Mouse (Mus musculus) retina, embryonic 14.5 days (tissue): Measurements from ENCODE around the gene Pdpk1.

Experiments
- DNase-seq: peaks from one replicate; pipeline ENCODE4 v3.0.0-alpha.2; 2015; ENCODE audit warnings: low spot score

Pdpk1 gene

DNA sequence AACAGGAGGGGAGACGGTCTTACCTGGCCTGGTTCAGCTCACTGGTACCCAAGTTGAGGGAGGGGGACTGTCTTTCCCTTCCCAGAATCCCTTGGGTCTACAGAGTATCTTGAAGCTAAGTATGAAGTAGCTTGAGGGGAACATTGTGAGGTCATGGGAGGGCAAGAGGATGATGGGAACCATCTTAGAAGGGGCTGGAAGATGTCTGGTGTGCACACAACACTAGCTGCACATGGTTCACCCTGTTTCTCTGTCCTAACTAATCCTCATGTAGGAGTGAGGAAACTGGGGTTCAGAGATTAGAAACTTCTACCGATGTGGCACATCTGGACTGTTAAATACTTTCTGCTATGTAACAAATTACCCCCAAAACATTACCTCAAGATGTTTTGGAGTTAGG lies at the start of gene Pdpk1:
Gene Pdpk1, minus strand, starts transcription at position 101 of the 400 bp plus-strand sequence.
- DNase-seq = no peak

DNA sequence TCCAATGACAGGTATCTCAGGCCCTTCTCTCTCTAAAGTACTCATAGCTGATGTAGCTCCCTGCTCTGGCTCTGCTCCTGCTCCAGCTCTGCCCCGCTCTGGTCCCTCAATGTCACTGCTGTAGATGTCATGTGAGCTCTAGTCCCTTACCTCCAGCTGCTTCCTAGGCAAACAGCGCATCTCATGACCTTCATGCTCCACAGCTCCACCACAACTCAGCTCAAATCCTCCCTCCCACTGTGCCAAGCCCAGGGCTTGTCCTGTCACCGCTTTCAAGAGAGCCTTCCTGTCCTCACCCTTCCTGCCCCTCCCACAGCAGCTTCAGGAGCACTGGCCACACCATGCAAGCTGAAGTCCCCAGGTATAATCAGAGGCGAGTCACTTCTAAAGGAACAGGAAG lies 49.0 kb upstream of the Pdpk1 start:
- no peak for DNase-seq

DNA sequence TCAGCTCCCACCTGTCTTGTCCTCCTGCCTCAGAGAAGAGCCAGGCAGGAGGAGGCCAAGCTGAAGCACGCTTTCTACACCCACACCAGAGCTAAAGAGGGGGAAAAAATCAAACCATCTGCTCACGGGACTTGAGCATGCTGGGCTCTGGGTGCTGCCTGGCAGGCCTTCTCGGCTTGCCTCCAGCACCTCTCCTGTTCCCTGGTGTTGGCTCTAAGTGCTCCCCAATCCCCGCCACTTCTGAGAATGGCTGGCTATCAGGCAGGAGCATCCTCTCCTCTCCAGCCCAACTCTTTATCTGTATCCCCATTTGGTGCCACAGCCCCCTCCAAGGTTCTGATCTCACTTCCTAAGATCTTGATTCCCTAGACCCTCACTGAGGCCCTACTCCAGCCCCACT lies 48.5 kb upstream of the Pdpk1 start:
- DNase-seq = no peak

DNA sequence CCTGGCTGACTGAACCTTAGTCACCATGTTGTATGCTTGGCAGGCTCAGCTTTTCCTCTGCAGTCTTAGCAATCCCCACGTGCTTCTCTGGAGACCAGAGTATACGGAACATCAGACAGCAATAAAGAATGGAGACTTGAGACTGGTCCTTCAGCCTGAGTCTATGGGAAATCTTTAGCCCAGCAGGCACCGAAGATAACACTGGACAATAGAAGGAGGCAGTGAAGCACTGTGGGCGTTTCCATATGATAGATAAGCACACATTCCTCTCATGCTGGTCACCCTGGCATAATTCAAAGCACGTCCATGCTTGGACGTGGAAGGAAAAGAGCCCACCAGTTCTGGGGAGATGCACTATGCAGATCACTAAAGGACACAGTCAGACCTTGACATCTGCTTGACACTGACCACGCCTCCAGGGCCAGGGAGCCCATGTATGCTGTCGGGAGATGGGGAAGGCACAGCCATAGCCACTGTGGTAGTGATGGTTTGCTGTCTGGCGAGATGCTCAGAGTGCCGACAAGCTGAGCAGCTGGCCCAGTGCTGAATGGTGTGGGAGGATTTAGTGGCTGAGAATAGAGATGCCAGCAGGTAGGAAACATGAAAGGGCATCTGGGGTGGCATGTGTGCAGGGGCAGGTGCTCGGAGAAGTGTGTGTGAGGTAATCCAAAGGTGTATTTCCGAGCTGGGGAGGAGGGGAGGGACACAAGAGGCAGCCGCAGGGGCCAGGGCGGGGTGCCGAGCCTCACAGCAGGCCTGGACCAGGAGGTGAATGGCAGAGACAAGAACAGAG lies 46.5 kb upstream of the Pdpk1 start:
- no peak for DNase-seq

DNA sequence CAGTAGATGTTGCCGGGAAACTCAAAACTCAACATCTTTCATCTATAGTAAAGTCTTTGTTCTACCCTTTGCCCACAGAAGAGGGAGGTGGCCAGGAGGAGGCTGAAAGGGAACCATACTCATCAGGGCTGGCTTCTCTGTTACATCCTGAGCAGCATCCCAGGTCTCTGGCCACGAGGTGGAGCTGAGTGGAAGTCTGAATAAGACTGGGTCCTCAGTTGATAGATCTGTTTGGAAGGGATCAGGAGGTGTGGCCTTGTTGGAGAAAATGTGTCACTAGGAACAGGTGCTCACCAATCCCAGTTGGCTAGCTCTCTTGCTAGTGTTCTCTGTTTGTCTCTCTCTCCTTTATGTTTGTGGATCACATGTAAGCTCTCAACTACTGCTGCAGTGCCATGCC lies 44.6 kb upstream of the Pdpk1 start:
- no peak for DNase-seq

DNA sequence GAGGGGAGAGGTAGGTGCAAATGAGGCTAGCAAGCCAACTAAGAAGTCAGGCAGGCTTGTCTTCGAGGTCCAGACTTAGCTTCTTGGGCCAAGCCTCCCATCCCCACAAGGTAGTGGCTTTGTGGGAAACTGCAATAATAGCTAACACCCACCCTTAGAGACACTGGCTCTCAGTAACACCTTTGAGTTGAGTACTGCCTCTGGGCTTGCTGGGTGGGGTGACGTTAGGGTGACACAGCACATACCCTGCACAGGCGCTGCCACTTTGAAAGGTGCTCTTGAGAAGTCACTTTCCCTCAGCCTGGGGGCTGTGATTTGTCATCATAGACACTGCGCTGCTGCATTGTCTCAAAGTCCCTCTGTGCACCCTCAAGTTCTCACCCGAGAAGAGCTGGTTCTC lies 43.0 kb upstream of the Pdpk1 start:
- no peak for DNase-seq

DNA sequence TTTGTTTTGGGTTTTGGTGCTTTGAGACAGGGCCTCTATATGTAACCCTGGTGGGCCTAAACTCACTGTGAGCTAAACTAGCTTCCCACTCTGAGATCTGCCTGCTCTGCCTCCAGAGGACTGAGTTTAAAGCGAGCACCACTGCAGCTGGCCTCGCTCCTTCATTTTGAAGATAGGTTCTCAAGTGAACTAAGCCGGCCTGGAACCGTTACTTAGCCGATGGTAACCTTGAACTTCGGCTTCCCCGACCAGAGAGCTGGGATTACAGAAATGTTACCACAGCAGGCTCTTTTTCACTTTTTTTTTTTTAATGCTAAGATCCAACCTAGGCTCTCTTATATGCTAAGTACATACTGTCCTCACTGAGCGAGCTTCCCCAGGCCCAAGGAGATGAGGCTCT lies 42.5 kb upstream of the Pdpk1 start:
- no peak for DNase-seq

DNA sequence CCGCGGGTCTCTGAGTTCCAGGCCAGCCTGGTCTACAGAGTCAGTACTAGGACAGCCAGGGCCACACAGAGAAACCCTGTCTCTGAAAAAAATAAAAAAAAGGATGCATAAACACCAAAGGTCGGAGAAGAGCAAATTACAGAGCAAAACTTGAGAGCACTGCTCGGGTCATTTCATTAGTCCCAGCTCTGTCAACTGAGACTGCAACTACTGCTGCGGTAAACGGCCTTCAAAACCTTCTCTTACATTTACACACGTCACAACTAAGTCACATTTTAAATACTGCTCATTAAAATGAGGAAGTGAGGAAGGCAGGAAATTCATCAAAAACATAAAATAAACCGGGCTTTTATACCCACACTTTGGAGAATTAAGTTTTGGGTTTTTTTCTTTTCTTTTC lies 42.1 kb upstream of the Pdpk1 start:
- no peak for DNase-seq

DNA sequence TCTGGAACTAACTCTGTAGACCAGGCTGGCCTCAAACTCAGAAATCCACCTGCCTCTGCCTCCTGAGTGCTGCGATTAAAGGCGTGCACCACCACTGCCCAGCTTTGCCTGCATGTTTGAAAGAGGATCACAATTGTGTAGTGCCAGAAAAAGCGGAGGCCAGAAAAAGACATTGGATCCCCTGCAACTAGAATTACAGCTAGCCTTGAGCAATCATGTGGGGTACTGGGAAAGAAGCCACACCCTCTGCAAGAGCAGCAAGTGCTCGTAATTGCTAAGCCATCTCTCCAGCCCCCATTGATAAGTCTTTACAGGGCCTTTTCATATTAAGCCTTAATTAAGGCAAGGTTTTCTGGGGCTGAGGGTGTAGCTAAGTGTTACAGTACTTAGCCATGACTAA lies 40.8 kb upstream of the Pdpk1 start:
- DNase-seq = no peak

DNA sequence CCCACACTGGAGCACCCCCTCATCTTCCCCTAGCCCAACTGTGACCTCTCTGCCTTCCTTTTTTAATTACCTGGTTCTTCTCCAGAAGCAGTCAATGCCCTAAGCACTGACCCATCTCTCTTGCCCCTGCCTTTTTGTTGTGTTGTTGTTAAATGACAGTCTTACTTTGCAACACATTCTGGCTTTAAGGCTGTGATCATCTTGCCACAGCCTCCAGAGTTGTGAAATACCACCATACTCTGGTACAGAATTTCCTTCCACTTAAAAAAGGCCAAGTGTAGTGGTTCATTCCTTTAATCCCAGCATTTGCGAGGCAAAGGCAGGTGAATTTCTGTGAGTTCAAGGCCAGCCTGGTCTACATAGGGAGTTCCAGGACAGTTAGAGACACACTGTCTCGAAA lies 40.2 kb upstream of the Pdpk1 start:
- no peak for DNase-seq

DNA sequence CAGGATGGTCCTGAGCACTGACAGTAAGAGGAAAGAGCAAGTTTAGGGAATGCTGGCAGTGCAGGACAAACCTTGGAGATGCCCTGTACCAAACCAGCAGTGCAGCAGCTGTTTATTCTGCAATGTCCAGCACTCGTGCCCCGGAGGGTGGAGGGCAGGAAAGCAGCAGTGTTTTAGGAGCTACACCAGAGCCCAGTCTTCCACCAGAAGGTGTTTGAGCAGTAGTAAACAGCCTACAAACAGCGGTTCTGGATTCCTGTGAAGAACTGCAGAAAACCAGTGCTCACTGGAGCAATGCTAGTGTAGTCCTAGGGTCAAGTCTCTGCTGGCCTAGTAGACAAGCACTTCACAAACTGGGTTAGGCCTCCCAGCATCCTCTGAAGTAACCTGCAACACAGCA lies 23.5 kb upstream of the Pdpk1 start:
- no peak for DNase-seq

DNA sequence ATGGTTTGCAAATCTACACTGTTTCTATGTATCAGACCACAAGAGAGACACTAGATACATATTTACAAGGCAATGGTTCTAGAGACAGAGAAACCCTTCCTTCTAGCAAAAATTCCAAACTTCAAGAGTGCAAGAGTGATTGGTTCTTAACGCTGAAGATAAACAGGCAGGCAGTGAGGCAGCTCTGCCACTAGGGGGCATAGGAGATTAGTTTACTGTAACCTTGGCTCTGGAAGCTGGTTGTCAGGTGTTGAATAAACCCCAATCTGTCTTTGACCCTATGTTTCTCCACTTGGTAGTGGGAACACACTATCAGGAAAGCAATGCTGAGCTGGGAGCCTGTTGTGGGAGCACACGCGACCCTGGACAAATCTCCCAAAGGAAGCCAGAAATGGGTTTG lies 22.7 kb upstream of the Pdpk1 start:
- peak; percentile 93 for DNase-seq

DNA sequence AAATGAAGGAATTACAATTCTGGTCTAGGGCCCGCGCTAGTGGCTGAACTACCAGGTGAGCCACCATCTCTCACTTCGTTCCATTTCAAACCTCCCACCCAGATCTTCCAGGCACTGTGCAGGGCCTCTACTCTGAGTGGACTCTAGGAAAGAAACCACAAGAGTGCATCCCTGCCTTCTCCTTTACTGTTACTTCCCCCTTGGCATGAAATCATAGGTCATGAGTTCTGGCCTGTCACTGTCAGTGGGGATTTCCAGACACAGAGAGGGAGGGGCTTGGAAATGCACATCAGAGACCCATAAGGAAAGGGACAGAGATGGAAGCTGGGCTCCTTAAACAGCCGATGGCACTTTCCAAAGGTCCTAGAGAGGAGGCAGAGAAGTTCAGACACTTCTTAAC lies 21.0 kb upstream of the Pdpk1 start:
- DNase-seq = no peak

DNA sequence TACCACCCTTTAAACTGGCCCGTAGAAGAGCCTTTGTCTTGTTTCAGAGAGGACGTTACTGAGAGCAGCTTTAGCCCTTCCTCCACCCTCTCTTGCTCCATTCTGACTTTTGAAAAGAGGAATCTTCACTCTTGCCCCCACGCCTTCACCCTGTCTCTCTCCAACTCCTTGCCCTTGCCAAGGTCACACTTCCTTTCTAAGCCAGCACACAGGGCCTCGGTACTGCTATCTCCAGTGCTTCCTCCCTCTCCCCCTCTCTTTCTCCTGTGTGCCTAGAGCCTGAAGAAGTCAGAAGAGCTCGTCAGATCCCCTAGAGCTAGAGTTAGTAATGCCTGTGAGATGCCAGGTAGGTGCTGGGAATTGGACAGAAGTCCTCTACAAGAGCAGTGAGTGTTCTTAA lies 20.0 kb upstream of the Pdpk1 start:
- no peak for DNase-seq

DNA sequence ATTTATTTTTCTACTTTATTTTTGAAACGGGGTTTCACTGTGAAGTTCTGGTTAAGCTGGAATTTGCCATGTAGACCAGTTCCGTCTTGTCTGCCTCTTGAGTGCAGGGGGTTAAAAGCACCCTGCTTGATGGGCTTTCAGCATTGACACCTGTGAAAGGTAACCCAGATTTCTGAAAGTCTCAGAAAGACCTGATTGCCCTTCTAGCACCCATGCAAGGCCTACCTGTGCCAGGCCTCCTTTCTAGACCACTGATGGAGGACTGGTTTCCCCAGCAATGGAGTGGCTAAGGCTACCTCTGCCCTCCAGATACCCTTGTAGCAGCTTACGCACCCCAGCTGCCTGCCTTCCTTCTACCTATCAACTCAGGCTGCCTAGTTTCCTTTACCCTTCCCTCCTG lies 19.4 kb upstream of the Pdpk1 start:
- DNase-seq = no peak

DNA sequence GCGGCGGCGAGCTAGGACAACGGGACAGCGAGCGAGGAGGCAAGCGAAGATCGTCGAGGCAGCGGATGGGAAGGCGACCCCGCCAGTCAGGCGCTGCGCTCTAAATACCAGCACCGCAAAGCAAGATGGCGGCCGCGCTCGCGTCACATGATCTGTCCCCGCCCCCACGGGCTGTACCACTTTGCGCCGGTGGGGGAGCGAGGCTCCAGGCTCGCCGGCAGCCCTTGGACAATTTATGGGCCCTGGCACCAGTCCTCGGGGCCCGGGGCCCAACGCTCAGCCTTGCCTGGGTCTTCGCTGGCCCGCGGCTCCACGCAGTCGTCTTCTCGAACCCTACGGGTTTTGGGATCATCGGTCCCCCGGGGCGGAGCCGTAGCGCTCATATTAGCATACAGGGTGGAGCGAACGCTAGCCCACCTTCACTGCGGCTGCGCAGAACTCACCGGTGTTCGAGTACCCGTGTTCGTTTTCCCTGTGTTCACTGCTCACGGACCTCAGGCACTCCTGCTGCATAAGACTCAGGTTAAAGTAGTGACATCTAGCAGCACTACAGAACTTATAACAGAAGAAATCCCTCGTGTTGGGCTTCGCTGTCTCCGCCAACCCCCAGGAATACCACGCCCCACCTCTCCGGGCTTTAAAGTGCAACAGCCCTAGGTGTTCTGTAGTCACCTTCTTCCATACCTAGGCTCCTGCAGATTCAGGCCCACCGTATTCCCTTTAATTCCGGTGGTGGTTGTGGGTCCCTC lies 18.8 kb upstream of the Pdpk1 start, which contains the start of gene Atp6v0c:
Gene Atp6v0c, minus strand, starts transcription at position 386 of the 749 bp plus-strand sequence.
- DNase-seq = peak; percentile 96

DNA sequence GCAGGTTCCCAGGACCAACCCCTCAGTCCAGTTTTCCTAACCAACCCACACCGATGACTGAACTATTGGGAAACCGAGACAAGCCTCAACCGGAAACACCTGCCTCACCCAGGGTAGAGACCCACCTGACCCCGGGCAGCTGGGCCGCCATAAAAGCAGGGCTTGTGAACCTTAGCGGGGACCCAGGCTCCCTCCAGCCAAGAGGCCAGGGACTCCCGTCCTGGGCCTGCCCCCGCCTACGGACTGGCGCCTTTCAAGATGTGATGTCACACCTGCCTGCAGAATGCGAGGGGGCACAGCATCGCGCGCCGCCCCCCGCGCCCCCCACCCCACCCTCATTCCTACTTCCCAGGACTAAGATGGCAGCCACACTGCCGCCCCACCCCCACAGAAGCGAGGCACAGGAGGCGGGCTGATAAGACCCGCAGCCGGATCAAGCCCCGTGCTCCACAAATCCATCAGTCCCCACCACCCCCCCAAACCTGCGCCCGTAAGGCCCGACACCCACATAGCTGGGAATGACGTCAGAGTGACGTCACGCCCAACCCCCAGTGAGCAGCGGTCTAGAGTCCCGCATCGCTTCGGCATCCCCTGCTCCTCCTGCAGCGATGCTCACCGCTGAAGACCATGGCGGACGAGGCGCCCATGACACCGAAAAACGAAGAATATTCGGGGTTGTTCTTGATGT lies 18.0 kb upstream of the Pdpk1 start:
- peak; percentile 67 for DNase-seq

DNA sequence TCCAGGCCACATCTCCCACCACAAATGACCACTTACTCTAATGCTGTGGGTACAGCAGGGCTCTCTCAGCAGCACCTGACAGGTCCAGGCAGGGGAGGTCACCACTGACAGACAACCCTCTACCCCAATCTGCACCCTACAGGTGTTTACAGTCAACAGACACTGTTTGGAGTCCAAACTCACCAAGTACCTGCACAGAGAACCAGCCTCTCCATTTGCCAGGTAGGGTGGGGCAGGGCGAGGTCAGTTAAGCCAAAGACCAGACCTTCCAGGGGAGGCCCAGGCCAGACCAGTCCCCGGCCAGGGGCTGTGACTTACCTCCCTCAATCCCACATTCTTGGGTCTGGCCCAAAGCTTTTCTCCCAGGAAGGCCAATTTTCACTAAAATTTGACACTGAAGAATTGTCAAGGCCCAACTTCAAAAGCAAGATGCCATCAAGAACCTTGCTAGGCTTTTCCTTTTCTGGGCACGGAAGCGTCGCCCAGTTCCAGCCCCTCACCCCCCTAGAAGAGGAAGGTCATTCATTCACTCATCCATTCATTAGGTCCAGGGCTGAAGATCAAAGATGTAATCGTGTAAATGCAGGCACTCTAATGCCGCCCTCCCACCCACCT lies 17.3 kb upstream of the Pdpk1 start:
- no peak for DNase-seq

DNA sequence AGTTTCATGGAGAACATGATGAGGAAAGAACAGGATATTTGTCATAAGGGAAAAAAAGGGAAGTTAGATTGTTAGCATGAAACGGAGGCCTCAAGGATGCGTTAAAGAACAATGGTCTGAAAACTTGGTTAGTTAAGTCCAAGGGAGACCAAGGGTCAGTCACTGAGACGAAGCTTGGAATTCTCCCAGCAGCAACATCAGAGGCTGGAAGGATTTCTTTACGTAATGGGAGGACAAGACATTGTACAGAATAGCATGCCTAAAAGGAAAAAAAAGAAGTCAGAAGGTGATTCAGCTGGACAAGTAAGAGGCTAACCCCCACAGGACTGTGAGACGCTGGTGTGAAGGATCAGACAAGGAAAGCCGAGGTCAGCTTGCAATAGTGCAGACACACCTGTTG lies 16.4 kb upstream of the Pdpk1 start:
- no peak for DNase-seq

DNA sequence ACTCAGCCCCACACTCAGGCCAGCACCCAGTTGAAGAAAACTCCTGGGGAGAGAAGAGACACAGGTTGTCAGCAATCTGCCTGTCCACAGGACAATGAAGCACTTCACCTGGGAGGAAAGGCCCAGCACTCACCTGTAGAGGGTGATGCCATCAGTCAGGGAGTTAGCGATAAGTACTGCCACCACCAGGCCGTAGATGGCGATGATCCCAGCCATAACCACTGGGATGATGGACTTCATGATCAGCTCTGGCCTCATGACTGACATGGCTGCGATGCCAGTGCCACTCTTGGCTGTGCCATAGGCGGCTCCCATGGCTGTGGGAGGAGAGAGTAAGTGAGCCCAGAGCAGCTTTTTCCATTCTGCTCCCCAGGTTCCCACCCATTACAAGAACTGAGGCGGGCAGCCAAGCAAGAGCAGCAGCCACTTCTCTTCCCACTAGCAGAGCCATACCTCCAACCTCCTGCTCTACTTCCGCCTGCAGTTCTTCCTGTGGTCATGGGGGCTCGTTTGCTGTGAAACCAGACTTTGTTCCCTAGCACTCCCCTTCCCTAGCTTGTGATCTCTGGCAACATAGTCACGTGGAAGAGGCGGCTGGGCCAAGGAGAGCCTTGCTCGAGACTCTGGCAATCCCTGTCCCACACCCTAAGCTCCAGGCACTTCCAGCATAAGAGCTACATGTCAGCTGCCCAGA lies 14.0 kb upstream of the Pdpk1 start:
- DNase-seq = no peak

DNA sequence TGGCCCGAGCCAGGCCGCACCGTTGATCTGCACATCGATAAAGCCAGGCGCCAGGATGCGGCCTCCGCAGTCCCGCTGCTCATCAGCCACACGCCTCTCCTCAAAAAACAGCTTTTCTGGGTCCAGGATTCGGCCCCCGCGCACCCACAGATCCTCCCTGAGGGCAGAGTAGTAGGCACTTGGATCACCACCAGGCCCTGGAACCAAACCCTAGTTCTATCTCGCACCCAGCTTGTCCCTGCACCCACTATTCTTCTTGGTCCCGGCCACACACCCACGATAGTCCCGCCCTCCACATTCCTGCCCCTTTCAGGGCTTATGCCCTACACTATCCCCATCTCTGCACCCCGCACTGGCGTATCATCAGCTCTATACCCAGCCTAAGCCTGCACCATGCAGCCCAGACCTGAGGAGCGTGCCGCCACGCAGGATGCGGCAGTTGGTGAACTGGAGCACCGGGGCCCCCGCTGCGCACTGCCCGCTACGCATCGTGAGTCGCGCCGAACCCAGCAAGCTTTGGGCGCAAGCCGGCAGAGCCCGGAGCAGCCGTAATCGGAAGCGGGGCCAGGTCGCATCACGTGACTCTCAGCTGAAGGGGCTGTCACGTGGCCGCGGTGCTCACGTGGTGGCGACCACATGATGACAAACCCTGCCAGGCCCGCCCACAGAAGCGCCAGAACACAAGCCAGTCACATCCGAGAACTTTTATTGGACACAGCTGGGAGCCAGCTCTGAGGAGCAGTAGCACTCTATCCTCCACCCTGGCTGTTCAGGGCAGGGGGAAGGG lies 12.6 kb upstream of the Pdpk1 start, which contains the start of gene Amdhd2:
Gene Amdhd2, minus strand, starts transcription at position 591 of the 787 bp plus-strand sequence.
- DNase-seq = peak; percentile 98
